ENCODE assay signal across 24 mouse cellular contexts in the genomic region with DNA sequence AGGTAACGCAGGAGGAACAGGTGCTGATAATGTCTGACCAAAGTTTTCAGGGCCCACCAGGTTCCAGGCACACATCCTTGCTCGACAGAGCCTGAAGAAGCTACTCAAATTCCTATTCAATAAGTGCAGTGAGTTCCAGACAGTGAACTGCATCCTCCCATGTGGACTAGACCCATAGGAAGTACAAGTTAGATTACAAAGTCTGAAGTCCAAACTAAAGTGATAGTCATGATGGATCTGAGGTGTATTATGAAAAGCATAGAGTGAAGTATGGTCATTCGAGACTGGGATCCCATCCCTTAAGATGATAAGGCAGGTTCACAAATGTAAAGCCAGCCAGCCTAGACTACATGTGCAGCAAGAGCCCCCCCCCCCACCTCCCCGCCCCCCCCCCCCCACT. TPM values are rescaled to one million over a fixed set of nuclear protein-coding genes. Genes with fewer than 3 reads are reported as not detected.
A peak's percentile ranks its signal among the peaks of the same experiment; 100 is the strongest.
DNase-seq lines count a peak whose midpoint lies in the region; ATAC-seq and TF ChIP-seq lines count a peak whose summit lies in the region.
"Had no signal": no experiment of that assay in that cellular context is flagged by ENCODE, and none has a peak within 500 bp of the region (broad histone marks: within the 10 kb centered on the region; RNA-seq: fewer than 3 reads in every experiment).

No protein-coding gene starts in this region.

- no peak for TF ChIP-seq CTCF in intestine, postnatal 0 days (IDR thresholded peaks at IDR 0.05; ENCODE audit: low read depth)

- no peaks in the 10 kb centered on the region for H3K9me3 ChIP-seq in embryonic facial prominence, embryonic 14.5 days (ENCODE audit: control insufficient read depth, low read length)
- H3K9me3 ChIP-seq in embryonic facial prominence, embryonic 10.5 days, result no peaks in the 10 kb centered on the region
- H3K9me3 ChIP-seq in midbrain, embryonic 11.5 days (ENCODE audit: control insufficient read depth, low read length), result no peaks in the 10 kb centered on the region
- H3K9me3 ChIP-seq in midbrain, embryonic 16.5 days (replicated peaks; ENCODE audit: control insufficient read depth, low read length, poor library complexity, severe bottlenecking), result no peaks in the 10 kb centered on the region
- H3K9me3 ChIP-seq in intestine, postnatal 0 days (ENCODE audit: control insufficient read depth), result no peaks in the 10 kb centered on the region
- H3K9me3 ChIP-seq: embryonic facial prominence, embryonic 12.5 days; forebrain, embryonic 10.5 days; forebrain, embryonic 13.5 days; hindbrain, embryonic 10.5 days; hindbrain, embryonic 13.5 days had no signal

- WGBS in embryonic facial prominence, embryonic 14.5 days, result 84% methylated on average over 4 of the region's 4 CpGs
- 85% methylated on average over 4 of the region's 4 CpGs for WGBS in embryonic facial prominence, embryonic 10.5 days
- WGBS in midbrain, embryonic 11.5 days, result 87% methylated on average over 4 of the region's 4 CpGs
- WGBS in midbrain, embryonic 16.5 days, result 85% methylated on average over 4 of the region's 4 CpGs
- WGBS in intestine, postnatal 0 days, result 75% methylated on average over 4 of the region's 4 CpGs

- no peak for ATAC-seq in embryonic facial prominence, embryonic 14.5 days (ENCODE audit: low read depth)
- no peak for ATAC-seq in midbrain, embryonic 11.5 days (ENCODE audit: low FRiP score)
- ATAC-seq in midbrain, embryonic 16.5 days, result no peak
- ATAC-seq in intestine, postnatal 0 days, result peak; percentile 75
- ATAC-seq: forebrain, embryonic 13.5 days; forebrain, embryonic 16.5 days; hindbrain, embryonic 16.5 days; Patski had no signal

- H3K4me2 ChIP-seq in embryonic facial prominence, embryonic 14.5 days (ENCODE audit: low read depth, low read length), result peak overlapping the region; percentile 30; the same call in 1 of the 2 replicates
- no peak overlapping the region for H3K4me2 ChIP-seq in midbrain, embryonic 11.5 days
- H3K4me2 ChIP-seq in midbrain, embryonic 16.5 days (ENCODE audit: low read length), result no peak overlapping the region
- H3K4me2 ChIP-seq in intestine, postnatal 0 days (replicated peaks; ENCODE audit: low read depth), result no peak overlapping the region
- H3K4me2 ChIP-seq: embryonic facial prominence, embryonic 12.5 days; forebrain, embryonic 13.5 days; heart, embryonic 11.5 days; hindbrain, embryonic 13.5 days had no signal

- H3K9ac ChIP-seq in embryonic facial prominence, embryonic 14.5 days (ENCODE audit: low read depth, low read length), result no peak overlapping the region
- H3K9ac ChIP-seq in midbrain, embryonic 11.5 days (ENCODE audit: low read length), result no peak overlapping the region
- H3K9ac ChIP-seq in midbrain, embryonic 16.5 days (ENCODE audit: low read depth, low read length), result no peak overlapping the region
- no peak overlapping the region for H3K9ac ChIP-seq in intestine, postnatal 0 days (ENCODE audit: low read depth, low read length)
- H3K9ac ChIP-seq: embryonic facial prominence, embryonic 12.5 days; forebrain, embryonic 13.5 days; hindbrain, embryonic 13.5 days had no signal

- peaks cover 41% of the 10 kb centered on the region for H3K4me1 ChIP-seq in embryonic facial prominence, embryonic 14.5 days (ENCODE audit: control insufficient read depth, insufficient read depth, low read length)
- H3K4me1 ChIP-seq in embryonic facial prominence, embryonic 10.5 days, result peaks cover 13% of the 10 kb centered on the region
- peaks cover 2% of the 10 kb centered on the region; the same call in 1 of the 2 replicates for H3K4me1 ChIP-seq in midbrain, embryonic 11.5 days (ENCODE audit: control insufficient read depth, insufficient read depth, low read length)
- H3K4me1 ChIP-seq in midbrain, embryonic 16.5 days (ENCODE audit: control insufficient read depth, insufficient read depth, low read length), result peaks cover 27% of the 10 kb centered on the region
- H3K4me1 ChIP-seq in intestine, postnatal 0 days (replicated peaks; ENCODE audit: control insufficient read depth, insufficient read depth, low read length), result peaks cover 9% of the 10 kb centered on the region

- H3K27ac ChIP-seq in embryonic facial prominence, embryonic 14.5 days (replicated peaks; ENCODE audit: low read depth, low read length), result no peak overlapping the region
- no peak overlapping the region for H3K27ac ChIP-seq in embryonic facial prominence, embryonic 10.5 days (replicated peaks)
- no peak overlapping the region for H3K27ac ChIP-seq in midbrain, embryonic 11.5 days (ENCODE audit: low read depth, low read length)
- no peak overlapping the region for H3K27ac ChIP-seq in midbrain, embryonic 16.5 days (ENCODE audit: low read length)
- no peak overlapping the region for H3K27ac ChIP-seq in intestine, postnatal 0 days (ENCODE audit: low read depth, low read length)
- H3K27ac ChIP-seq: embryonic facial prominence, embryonic 12.5 days; forebrain, embryonic 10.5 days; forebrain, embryonic 13.5 days; hindbrain, embryonic 10.5 days; hindbrain, embryonic 13.5 days had no signal

- H3K4me3 ChIP-seq in embryonic facial prominence, embryonic 14.5 days (ENCODE audit: low read depth, low read length), result no peak overlapping the region; the same call in 1 of the 2 replicates
- H3K4me3 ChIP-seq in embryonic facial prominence, embryonic 10.5 days, result no peak overlapping the region
- H3K4me3 ChIP-seq in midbrain, embryonic 11.5 days (ENCODE audit: low read depth, low read length), result no peak overlapping the region
- H3K4me3 ChIP-seq in midbrain, embryonic 16.5 days (ENCODE audit: low read depth, low read length), result no peak overlapping the region
- no peak overlapping the region for H3K4me3 ChIP-seq in intestine, postnatal 0 days (ENCODE audit: low read depth, low read length)
- H3K4me3 ChIP-seq: embryonic facial prominence, embryonic 12.5 days; forebrain, embryonic 10.5 days; forebrain, embryonic 13.5 days; hindbrain, embryonic 10.5 days; hindbrain, embryonic 13.5 days had no signal

- DNase-seq in embryonic facial prominence, embryonic 14.5 days (ENCODE audit: low spot score), result no peak
- no peak for DNase-seq in embryonic facial prominence, embryonic 10.5 days (ENCODE audit: low spot score)
- peak; percentile 39 for DNase-seq in midbrain, embryonic 11.5 days (ENCODE audit: low spot score, missing footprints)
- DNase-seq in ovary, adult 18-20 months (ENCODE audit: low spot score), result no peak
- DNase-seq: adrenal gland, postnatal 10 days; adrenal gland, postnatal 36 days; cerebellum, adult 18-20 months; cerebellum, adult 9-10 months; cerebellum, postnatal 14 days; gastrocnemius, postnatal 10 days; gastrocnemius, postnatal 36 days; heart, postnatal 36 days had no signal

- H3K27me3 ChIP-seq in embryonic facial prominence, embryonic 14.5 days (replicated peaks; ENCODE audit: control insufficient read depth, insufficient read depth, low read length), result no peaks in the 10 kb centered on the region
- no peaks in the 10 kb centered on the region for H3K27me3 ChIP-seq in embryonic facial prominence, embryonic 10.5 days (replicated peaks; ENCODE audit: low read depth, poor library complexity, severe bottlenecking)
- H3K27me3 ChIP-seq in midbrain, embryonic 11.5 days (ENCODE audit: control insufficient read depth, insufficient read depth, low read length), result no peaks in the 10 kb centered on the region
- no peaks in the 10 kb centered on the region for H3K27me3 ChIP-seq in midbrain, embryonic 16.5 days (ENCODE audit: control insufficient read depth, insufficient read depth, low read depth, low read length)
- no peaks in the 10 kb centered on the region for H3K27me3 ChIP-seq in intestine, postnatal 0 days (replicated peaks; ENCODE audit: control insufficient read depth, insufficient read depth, low read length)
- H3K27me3 ChIP-seq: embryonic facial prominence, embryonic 12.5 days; forebrain, embryonic 13.5 days; hindbrain, embryonic 13.5 days; Patski had no signal

- peaks cover 46% of the 10 kb centered on the region for H3K36me3 ChIP-seq in embryonic facial prominence, embryonic 14.5 days (ENCODE audit: control insufficient read depth, insufficient read depth, low read length)
- peaks cover 53% of the 10 kb centered on the region for H3K36me3 ChIP-seq in embryonic facial prominence, embryonic 10.5 days (replicated peaks)
- H3K36me3 ChIP-seq in midbrain, embryonic 11.5 days (ENCODE audit: control insufficient read depth, insufficient read depth, low read length), result no peaks in the 10 kb centered on the region
- no peaks in the 10 kb centered on the region for H3K36me3 ChIP-seq in midbrain, embryonic 16.5 days (ENCODE audit: control insufficient read depth, insufficient read depth, low read length)
- no peaks in the 10 kb centered on the region for H3K36me3 ChIP-seq in intestine, postnatal 0 days (ENCODE audit: control insufficient read depth, insufficient read depth)
- H3K36me3 ChIP-seq: G1E had no signal

RNA-seq across cellular contexts. Expression of a gene that starts 6.1 kb away (rescaled TPM):
- polyA plus RNA-seq in embryonic facial prominence, embryonic 14.5 days (2014; fragmentation: Nextera tagmentation; extraction: Ambion mirVana), result 63.6 and 68.5 TPM in 2 replicates
- 31.0 and 35.8 TPM in 2 replicates for polyA plus RNA-seq in embryonic facial prominence, embryonic 10.5 days (2016; fragmentation: Nextera tagmentation; extraction: Ambion mirVana)
- polyA plus RNA-seq in midbrain, embryonic 11.5 days (2014; fragmentation: Nextera tagmentation; extraction: Ambion mirVana), result 35.4 and 39.9 TPM in 2 replicates
- polyA plus RNA-seq in midbrain, embryonic 16.5 days (2015; fragmentation: Nextera tagmentation; extraction: Ambion mirVana), result 58.2 and 68.5 TPM in 2 replicates
- polyA plus RNA-seq in intestine, postnatal 0 days (2015; fragmentation: Nextera tagmentation; extraction: Ambion mirVana), result 26.7 and 28.0 TPM in 2 replicates
- polyA plus RNA-seq: G1E had no signal
